Mouse (Mus musculus) adipocyte (in vitro differentiated cells): ENCODE measurements around the gene Rbm4b.
"Not testable (repeated sequence)": the region's sequence is repeated elsewhere in the genome, so short reads cannot be mapped to it uniquely, and the experiment has no call there.

Experiments
- DNase-seq: peaks from one replicate; pipeline ENCODE4 v3.0.0-alpha.2; 2016; ENCODE audit warnings: low spot score

The Rbm4b gene

DNA sequence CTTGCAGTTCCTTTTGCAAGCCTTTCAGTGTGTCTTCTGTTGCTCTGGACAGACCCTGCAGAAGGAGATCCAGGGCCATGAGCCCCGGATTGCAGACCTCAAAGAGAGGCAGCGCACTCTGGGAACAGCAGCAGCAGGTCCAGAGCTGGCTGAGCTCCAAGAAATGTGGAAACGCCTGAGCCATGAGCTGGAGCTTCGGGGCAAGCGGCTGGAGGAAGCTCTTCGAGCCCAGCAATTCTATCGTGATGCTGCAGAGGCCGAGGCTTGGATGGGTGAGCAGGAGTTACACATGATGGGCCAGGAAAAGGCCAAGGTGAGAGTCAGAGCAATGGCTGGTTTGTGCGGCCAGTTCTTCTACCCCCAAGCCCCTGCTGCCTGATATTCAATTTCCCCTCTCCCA is 11.2 kb upstream of the Rbm4b start:
- peak; percentile 61 for DNase-seq

GRCm38 (mm10) chr19:4745681-4746080 is 10.6 kb upstream of the Rbm4b start:
- no peak for DNase-seq

- DNase-seq, result no peak
Observed at GRCm38 (mm10) chr19:4746611-4747010, 9.7 kb upstream of the Rbm4b start.

DNA sequence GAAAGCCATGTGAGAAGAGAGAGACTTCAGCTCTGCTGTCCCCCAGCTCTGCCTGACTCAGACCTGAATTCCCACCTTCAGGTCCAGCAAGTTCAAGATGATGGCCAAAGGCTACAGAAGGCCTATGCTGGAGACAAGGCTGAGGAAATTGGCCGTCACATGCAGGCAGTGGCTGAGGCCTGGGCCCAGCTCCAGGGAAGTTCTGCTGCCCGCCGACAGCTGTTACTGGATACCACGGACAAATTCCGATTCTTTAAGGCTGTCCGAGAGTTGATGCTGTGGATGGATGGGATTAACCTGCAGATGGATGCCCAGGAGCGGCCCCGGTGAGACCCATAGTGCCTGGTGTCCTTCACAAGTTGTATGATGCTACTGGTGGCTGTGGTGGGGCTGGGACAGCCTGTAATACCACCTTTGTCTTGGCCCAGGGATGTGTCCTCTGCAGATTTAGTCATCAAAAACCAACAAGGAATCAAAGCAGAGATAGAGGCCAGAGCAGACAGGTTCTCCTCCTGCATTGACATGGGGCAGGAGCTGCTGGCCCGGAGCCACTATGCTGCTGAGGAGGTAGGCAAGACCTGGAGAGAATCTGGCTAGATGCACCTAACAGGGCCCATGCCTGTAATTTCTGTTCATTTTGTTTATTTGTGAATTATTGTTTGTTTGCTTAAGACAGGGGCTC is 8.5 kb upstream of the Rbm4b start:
- no peak for DNase-seq

GRCm38 (mm10) chr19:4748493-4748892 is 7.8 kb upstream of the Rbm4b start:
- no peak for DNase-seq

DNA sequence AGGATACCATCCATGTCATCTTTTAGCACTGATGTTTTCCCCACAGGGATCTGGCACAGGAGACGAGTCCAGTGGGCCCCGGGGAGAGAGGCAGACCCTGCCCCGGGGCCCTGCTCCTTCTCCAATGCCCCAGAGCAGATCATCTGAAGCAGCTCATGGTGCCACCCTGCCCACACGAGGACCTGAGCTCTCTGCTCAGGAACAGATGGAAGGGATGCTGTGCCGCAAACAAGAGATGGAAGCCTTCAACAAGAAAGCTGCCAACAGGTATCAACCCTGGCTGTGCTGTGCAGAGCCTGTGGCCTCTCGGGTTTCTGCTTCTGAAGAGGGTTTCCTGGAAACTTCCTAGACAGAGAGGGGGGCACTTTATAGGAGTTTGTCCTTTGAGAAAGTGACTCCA is 6.3 kb upstream of the Rbm4b start:
- DNase-seq, result no peak

- peak; percentile 97 for DNase-seq
Observed at GRCm38 (mm10) chr19:4755565-4756192, 618 bp upstream of the Rbm4b start.

GRCm38 (mm10) chr19:4756921-4757320 is 624 bp downstream of the Rbm4b start:
- no peak for DNase-seq

GRCm38 (mm10) chr19:4760544-4760943 is 4.2 kb downstream of the Rbm4b start:
- DNase-seq, result not testable (repeated sequence)

- peak; percentile 53 for DNase-seq
Observed at GRCm38 (mm10) chr19:4762876-4763275, 6.6 kb downstream of the Rbm4b start.

DNA sequence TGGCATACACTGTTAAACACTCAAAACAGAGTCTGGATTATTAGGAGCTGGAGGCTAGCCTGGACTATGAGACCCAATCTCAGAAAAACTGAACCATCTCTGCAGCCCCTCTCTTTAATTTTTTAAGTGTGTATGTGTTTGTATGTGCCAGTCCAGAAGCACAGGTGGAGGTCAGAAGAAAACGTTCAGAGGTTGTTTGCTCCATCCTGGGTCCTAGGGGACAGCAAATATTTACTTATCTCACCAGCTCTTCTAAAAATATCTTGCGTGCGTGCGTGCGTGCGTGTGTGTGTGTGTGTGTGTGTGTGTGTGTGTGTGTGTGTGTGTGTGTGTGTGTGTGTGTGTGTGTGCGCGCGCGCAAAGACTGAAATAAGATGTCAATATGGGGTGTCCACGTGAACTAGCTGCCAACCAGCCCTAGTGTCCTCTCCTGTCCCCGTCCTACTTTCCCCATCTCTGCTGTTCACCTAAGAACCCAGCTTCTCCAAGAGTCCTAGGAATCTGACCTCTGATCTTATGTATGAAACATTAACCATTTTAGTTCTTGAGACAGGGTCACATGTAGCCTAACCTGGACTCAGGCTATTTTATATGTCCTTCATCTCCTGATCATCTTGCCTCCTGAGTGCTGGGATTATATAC is 11.3 kb downstream of the Rbm4b start:
- no peak for DNase-seq

- no peak for DNase-seq
Observed at GRCm38 (mm10) chr19:4772785-4773184, 16.5 kb downstream of the Rbm4b start.

GRCm38 (mm10) chr19:4782891-4783290 is 26.6 kb downstream of the Rbm4b start:
- DNase-seq, result no peak

DNA sequence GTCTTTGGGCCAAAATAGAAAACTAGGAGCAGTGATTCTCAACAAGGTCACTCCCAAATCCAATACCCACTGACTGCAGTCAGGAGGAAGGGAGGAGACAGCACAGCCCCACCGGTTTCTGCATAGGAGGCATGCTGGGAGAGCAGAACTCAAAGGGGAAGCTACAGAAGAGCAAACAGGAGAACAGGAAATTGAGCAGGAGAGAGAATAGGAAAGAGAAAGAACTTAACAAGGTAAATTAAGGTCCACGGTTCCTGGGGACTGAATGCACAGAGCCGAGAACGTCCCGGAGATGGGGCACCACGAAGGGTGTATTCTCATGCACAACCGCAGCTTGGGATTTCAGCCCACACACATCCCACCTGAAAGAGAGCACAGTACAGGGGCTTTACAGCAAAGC is 28.9 kb downstream of the Rbm4b start:
- DNase-seq, result no peak

DNA sequence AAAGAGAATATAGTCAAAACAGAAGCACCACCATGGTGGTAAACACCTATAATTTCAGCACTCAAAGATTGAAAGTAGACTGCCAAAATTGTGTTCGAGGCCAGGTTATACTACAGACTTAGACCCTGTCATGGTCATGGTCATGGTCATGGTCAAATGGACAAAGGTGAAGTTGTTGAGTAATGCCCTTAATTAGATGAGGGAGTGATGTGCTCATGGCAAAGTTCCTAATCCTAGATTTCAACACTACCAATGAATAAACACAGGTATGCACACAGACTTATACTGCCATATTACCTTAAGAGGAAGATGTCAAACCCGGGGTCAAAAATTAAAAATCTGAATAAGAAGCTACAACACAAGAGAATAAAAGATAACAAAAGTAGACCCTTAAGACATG is 30.0 kb downstream of the Rbm4b start:
- no peak for DNase-seq

DNA sequence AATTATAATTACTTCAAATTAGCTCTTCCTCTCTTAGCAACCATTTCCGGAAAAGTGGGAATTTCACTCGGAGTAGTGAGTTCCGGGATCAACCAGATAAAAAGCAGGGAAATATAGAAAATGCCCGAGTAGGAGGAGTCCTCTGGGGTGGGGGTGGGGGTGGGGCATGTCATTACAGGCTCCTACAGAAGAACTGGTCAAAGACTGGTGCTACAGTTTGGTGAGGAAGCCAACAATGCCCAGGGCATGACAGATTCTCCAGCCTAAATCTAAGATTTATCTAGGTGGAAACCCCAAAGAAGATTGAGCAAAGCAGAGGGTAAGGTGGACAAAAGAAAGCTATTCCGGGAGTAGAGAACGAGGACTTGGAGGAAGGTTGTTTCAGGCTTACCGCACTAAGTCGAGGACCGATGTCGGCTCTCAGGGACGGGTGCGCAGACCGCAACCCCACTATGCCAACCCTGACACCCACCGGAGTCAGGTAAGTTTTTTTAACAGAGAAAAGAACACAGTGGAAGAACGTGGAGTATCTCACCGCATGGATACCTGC is 37.1 kb downstream of the Rbm4b start:
- DNase-seq, result peak; percentile 66

DNA sequence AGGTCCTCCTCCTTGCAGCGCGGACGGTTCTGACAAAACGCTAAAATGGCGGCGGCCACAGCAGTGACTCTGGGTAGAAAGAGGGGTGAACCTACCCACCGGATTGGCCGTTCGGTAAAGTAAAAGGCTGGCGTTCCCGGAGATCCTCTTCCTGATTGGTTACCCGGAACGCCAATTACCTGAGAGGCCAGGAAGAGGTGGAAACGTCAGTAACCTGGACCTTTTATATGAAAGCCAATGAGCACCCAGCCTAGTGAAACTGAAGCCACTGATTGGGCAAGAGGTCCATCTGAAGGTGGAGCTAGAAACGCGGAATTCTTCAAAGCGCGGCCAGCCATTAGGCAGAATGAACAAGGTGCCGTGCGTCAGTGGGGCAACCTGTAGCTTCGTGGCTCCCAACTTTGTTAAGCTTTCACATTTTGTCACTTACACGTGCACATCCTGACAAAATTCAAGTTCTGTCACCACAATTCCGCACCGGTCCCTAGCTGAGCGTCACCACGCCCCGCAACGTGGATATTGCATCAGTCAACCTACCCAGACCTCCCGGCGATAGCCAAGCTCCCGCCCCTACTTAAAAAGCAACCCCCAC is 37.6 kb downstream of the Rbm4b start, which contains the start of gene Rbm4:
TSS of gene Rbm4 (minus strand) at position 71 of the 592 bp plus-strand sequence.
- peak; percentile 99 for DNase-seq

- DNase-seq, result no peak
Observed at GRCm38 (mm10) chr19:4795929-4796328, 39.6 kb downstream of the Rbm4b start.

DNA sequence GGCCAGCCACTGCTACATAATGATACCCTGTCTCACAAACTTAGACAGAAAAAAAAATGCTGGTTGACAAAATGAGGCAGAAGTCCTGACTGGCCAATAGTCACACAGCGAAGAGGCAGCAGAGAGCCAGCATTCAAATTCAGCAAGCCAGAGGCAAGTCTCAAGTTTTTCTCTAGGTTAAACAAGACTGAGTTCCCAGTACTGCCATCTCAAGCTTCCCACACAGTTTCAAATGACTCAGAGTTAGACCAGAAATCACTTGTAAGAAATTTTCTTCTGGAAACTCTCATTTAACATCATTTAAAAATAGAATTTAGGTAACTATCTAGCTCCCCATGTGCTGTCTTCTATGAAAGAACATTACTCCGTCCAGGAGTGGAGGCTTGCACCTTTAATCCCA is 41.5 kb downstream of the Rbm4b start:
- no peak for DNase-seq

DNA sequence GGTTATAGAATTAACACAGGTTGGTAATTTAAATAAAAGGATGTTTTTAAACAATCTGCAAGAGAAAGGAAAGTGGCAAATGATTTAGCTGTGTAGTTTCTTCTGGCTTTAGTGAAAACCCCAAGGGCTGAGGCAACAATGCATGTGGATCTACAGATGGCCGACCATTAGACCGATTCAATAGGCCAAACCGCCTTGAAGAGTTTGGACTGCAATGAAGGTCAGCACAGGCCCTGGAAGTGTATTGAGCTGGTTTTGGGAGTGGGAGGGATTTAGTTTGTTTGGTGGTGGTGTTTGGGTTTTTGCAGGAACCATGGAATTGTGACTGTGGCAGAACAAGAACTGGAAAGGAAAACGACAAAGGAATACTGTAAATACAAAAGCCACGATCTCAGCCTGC is 42.8 kb downstream of the Rbm4b start:
- no peak for DNase-seq

- DNase-seq, result no peak
Observed at GRCm38 (mm10) chr19:4802691-4803091, 46.4 kb downstream of the Rbm4b start.

GRCm38 (mm10) chr19:4803283-4803682 is 47.0 kb downstream of the Rbm4b start:
- DNase-seq, result no peak

DNA sequence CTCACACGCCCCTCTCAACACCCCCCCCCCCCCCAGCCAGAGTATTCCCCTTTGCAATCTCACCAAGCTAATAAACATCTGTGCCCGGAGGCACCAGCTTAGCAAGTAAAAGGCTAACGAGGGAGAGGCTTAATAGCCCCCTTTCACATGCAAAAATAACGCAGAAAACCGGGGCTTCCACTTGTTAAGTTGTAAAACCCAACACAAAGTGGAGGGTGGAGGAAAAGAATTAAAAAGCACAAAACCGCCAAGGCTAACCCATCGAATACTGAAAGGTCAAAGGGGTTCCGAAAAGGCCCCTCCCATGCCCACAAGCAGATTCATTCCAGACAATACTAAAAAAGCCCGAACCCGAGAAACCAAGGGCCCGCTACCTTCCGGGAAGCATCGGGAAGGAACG is 54.0 kb downstream of the Rbm4b start:
- DNase-seq, result no peak
